Mouse (Mus musculus) liver, adult (tissue): ENCODE results near the gene L2hgdh.

Source experiments
- GATA4 ChIP-seq: IDR thresholded peaks from 2 replicates; pipeline ENCODE4 v1.6.1; 2014; ENCODE audit warnings: mild to moderate bottlenecking, low read length; ENCODE audit not compliant: insufficient replicate concordance

The L2hgdh gene

DNA sequence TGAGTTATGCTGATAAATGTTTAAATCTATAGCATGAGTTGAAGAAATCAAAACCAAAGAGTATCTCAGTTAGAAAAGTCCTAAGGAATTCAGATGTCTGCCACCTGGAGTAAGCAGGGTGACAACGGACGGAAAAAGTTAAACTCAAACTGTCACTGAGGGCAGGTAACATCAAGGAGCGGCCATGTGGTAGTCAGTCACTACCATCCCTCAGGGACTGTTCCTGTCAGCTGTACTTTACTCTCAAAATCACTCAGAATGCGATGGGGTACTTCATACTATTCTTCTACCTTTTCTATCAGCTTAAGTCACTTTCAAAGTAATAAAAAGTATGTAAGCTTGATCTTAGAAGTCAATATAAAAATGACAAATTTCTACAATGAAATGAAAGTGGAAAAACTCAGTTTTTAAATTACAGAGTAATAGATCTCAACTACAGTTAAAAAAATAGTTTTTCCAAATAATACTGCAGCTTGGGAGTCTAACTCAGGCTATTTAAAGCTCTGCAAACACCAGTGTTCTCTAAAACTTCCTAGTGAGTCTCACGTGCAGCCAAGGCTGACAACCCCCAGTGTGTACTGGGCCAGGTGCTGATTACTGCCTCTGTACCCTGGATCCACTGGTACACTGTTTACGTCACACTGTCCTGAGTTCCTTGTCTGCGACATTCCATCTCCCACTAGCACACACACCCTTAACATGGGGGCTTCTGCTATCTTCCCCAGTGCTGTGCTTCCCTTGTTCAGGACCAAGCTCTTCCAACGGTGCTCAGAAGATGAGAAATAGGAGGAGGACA lies 78.7 kb downstream of the L2hgdh start:
- no peak for TF ChIP-seq GATA4

DNA sequence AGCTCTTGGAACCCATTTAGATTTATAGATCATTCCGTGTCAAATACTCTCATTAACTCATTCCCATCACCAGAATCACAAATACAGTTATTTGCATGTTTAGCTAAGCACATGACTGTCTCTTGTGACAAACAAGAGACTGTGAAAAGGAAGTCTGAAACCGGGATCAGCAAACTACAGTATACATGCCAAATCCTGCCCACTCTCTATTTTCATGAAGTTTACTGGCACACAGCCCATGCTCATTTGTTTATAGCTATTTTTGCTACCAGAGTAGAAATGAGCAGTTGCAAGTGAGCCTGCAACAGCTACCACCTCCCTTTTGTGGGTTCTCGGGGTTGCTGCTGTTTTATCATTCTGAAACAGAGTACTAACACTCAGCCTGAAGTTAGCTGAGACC lies 79.8 kb downstream of the L2hgdh start:
- TF ChIP-seq GATA4: no peak

DNA sequence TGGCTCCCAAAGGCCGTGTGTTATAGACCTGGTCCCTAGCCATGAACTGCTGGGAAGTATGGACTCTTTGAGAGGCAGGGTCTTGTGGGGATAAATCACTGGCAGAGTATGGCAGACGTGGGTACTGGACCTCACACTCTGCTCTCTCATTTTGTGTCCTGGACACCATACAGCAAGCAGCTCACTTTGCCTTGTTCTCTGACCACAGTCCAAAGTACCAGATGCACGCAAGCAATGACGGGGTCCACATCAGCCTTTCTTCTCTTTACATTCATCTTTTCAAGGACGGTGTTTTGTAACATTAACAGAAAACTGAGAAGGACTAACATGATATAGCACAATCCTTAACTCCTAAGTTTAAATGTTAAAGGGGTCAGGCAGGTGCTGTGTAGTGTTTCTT lies 81.8 kb downstream of the L2hgdh start:
- no peak for TF ChIP-seq GATA4
